Mouse (Mus musculus): Measurements from ENCODE around the gene Lhfp. TPM values are rescaled to one million over a fixed set of nuclear protein-coding genes. Genes with fewer than 3 reads are reported as not detected.

The Lhfp gene
- polyA plus RNA-seq, 1 experiment from 2014 or later = 50.1 TPM

DNA sequence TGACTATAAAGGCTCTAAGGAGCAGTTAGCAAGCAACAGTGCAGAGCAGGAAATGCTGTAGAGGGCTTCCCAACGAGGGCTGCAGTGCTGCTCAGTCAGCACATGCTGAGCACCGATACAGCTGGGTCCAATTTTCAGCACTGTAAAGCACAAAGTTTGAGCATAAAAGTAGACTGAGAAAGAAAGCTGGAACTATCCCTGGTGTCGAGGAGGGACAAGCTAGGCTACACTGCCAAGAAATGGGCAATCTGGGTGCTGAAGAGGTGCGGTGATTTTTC lies 24.7 kb downstream of the Lhfp start:
- WGBS = 77% methylated on average over 4 of the region's 4 CpGs

GRCm38 (mm10) chr3:53068399-53068798 lies 27.1 kb downstream of the Lhfp start:
- no peak overlapping the region for H3K27ac ChIP-seq (ENCODE audit: low read depth, low read length)
- no peak for DNase-seq (ENCODE audit: low spot score)
- no peak overlapping the region for H3K4me2 ChIP-seq (ENCODE audit: low read depth)
- no peaks in the 10 kb centered on the region for H3K9me3 ChIP-seq (ENCODE audit: control insufficient read depth, low read length)
- H3K9ac ChIP-seq (ENCODE audit: low read length) = no peak overlapping the region
- no peak for ATAC-seq (ENCODE audit: insufficient read depth, low FRiP score, low TSS enrichment)
- no peak overlapping the region for H3K4me3 ChIP-seq (ENCODE audit: low read depth, low read length)
- H3K27me3 ChIP-seq (ENCODE audit: control insufficient read depth, insufficient read depth, low read length) = no peaks in the 10 kb centered on the region
- 96% methylated on average over 5 of the region's 5 CpGs for WGBS
- no peaks in the 10 kb centered on the region for H3K4me1 ChIP-seq (ENCODE audit: control insufficient read depth, insufficient read depth, low read length)
- H3K36me3 ChIP-seq (ENCODE audit: control insufficient read depth, insufficient read depth, low read length) = no peaks in the 10 kb centered on the region

More for the DNA sequence above, 24.7 kb downstream of the Lhfp start:
- Histone ChIP-seq H3K36me3 (ENCODE audit: control insufficient read depth, insufficient read depth, low read length) (no peaks in the 10 kb centered on the region), H3K9me3 (ENCODE audit: control insufficient read depth, low read length) (no peaks in the 10 kb centered on the region), H3K27ac (ENCODE audit: low read depth, low read length) (no peak overlapping the region), H3K4me3 (ENCODE audit: low read depth, low read length) (no peak overlapping the region), H3K4me1 (ENCODE audit: control insufficient read depth, insufficient read depth, low read length) (no peaks in the 10 kb centered on the region), H3K27me3 (ENCODE audit: control insufficient read depth, insufficient read depth, low read length) (no peaks in the 10 kb centered on the region), H3K9ac (ENCODE audit: low read length) (no peak overlapping the region), H3K4me2 (ENCODE audit: low read depth) (no peak overlapping the region)
- no peak for DNase-seq (ENCODE audit: low spot score)
- ATAC-seq (ENCODE audit: insufficient read depth, low FRiP score, low TSS enrichment) = no peak

GRCm38 (mm10) chr3:53074264-53074663 lies 32.9 kb downstream of the Lhfp start:
- ATAC-seq (ENCODE audit: insufficient read depth, low FRiP score, low TSS enrichment) (no peak), DNase-seq (ENCODE audit: low spot score) (no peak)
- WGBS = 95% methylated on average over 4 of the region's 4 CpGs

DNA sequence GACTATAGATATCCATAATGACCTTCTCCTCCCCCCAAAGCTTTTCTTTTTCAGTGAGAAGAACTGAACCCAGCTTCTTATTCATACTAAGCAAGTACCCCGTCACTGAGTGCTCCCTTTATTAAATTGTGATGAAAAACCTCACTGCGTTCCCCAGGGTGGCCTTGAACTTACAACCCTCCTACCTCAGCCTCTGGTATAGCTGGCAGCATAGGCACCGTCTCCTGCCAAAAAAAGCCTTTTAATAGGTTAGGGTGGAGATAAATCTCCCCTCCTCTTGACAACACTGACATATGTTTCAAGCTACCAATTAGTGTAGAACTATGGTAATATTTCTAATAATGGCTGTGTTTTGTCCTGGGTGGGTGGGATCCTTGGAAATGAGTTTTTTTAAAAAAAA lies 33.4 kb downstream of the Lhfp start:
- DNase-seq (ENCODE audit: low spot score) = no peak
- Histone ChIP-seq H3K4me3 (ENCODE audit: low read depth, low read length) (no peak overlapping the region), H3K9me3 (ENCODE audit: control insufficient read depth, low read length) (no peaks in the 10 kb centered on the region), H3K27me3 (ENCODE audit: control insufficient read depth, insufficient read depth, low read length) (no peaks in the 10 kb centered on the region), H3K4me1 (ENCODE audit: control insufficient read depth, insufficient read depth, low read length) (no peaks in the 10 kb centered on the region), H3K9ac (ENCODE audit: low read length) (no peak overlapping the region), H3K4me2 (ENCODE audit: low read depth) (no peak overlapping the region), H3K27ac (ENCODE audit: low read depth, low read length) (no peak overlapping the region), H3K36me3 (ENCODE audit: control insufficient read depth, insufficient read depth, low read length) (no peaks in the 10 kb centered on the region)
- ATAC-seq (ENCODE audit: insufficient read depth, low FRiP score, low TSS enrichment) = no peak
- WGBS = 92% methylated on average over 3 of the region's 3 CpGs

More at GRCm38 (mm10) chr3:53074264-53074663, 32.9 kb downstream of the Lhfp start:
- Histone ChIP-seq H3K4me1 (ENCODE audit: control insufficient read depth, insufficient read depth, low read length) (no peaks in the 10 kb centered on the region), H3K27me3 (ENCODE audit: control insufficient read depth, insufficient read depth, low read length) (no peaks in the 10 kb centered on the region), H3K27ac (ENCODE audit: low read depth, low read length) (no peak overlapping the region), H3K4me2 (ENCODE audit: low read depth) (no peak overlapping the region), H3K36me3 (ENCODE audit: control insufficient read depth, insufficient read depth, low read length) (no peaks in the 10 kb centered on the region), H3K9me3 (ENCODE audit: control insufficient read depth, low read length) (no peaks in the 10 kb centered on the region), H3K4me3 (ENCODE audit: low read depth, low read length) (no peak overlapping the region), H3K9ac (ENCODE audit: low read length) (no peak overlapping the region)

DNA sequence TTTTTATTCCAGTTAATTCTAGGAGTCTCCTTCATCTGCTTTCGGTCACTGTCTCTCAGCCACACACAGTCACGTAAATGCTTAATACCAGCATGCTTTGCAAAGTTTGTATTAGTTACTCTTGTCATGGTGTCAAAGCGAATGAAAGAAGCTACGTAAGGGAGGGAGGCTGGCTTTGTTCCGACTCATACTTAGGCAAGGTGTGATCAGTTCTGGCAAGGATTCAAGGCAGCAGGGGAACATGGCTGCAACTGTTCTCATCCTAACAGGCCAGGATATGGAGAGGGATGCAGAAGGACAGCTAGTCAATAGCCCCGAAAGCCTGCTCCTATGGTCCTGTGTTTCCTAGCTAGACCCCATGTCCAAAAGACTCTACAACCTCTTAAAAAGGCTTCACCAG lies 39.0 kb downstream of the Lhfp start:
- no peaks in the 10 kb centered on the region for H3K36me3 ChIP-seq (ENCODE audit: control insufficient read depth, insufficient read depth, low read length)
- H3K27me3 ChIP-seq (ENCODE audit: control insufficient read depth, insufficient read depth, low read length) = no peaks in the 10 kb centered on the region
- H3K27ac ChIP-seq (ENCODE audit: low read depth, low read length) = no peak overlapping the region
- no peaks in the 10 kb centered on the region for H3K4me1 ChIP-seq (ENCODE audit: control insufficient read depth, insufficient read depth, low read length)
- H3K4me3 ChIP-seq (ENCODE audit: low read depth, low read length) = no peak overlapping the region
- H3K9me3 ChIP-seq (ENCODE audit: control insufficient read depth, low read length) = no peaks in the 10 kb centered on the region
- 95% methylated on average over 6 of the region's 6 CpGs for WGBS
- no peak overlapping the region for H3K4me2 ChIP-seq (ENCODE audit: low read depth)
- DNase-seq (ENCODE audit: low spot score) (no peak), ATAC-seq (ENCODE audit: insufficient read depth, low FRiP score, low TSS enrichment) (no peak)
- H3K9ac ChIP-seq (ENCODE audit: low read length) = no peak overlapping the region

DNA sequence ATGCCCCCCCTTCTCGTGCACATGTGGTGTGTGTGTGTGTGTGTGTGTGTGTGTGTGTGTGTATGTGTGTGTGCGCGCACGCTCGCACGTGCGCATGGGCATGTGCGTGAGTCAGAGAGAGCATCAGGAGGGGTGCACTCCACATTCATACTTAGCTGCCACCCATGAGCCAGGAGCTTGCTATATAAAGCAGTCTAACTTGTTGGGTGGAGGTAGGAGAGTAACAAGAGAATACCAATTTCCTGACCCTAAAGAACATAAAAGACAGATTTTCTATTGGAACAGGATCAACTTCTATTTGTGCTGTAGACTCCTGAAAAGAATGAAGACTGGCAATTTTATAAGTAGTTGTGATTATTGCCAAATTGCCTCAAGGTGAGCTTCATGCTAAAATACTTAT lies 39.4 kb downstream of the Lhfp start:
- H3K36me3 ChIP-seq (ENCODE audit: control insufficient read depth, insufficient read depth, low read length) = no peaks in the 10 kb centered on the region
- no peak overlapping the region for H3K27ac ChIP-seq (ENCODE audit: low read depth, low read length)
- H3K9ac ChIP-seq (ENCODE audit: low read length) = no peak overlapping the region
- no peaks in the 10 kb centered on the region for H3K27me3 ChIP-seq (ENCODE audit: control insufficient read depth, insufficient read depth, low read length)
- 93% methylated on average over 8 of the region's 8 CpGs for WGBS
- no peaks in the 10 kb centered on the region for H3K4me1 ChIP-seq (ENCODE audit: control insufficient read depth, insufficient read depth, low read length)
- no peak overlapping the region for H3K4me2 ChIP-seq (ENCODE audit: low read depth)
- DNase-seq (ENCODE audit: low spot score) (no peak), ATAC-seq (ENCODE audit: insufficient read depth, low FRiP score, low TSS enrichment) (no peak)
- H3K9me3 ChIP-seq (ENCODE audit: control insufficient read depth, low read length) = no peaks in the 10 kb centered on the region
- no peak overlapping the region for H3K4me3 ChIP-seq (ENCODE audit: low read depth, low read length)

- 86% methylated on average over 5 of the region's 5 CpGs for WGBS
- ATAC-seq (ENCODE audit: insufficient read depth, low FRiP score, low TSS enrichment) = no peak
- H3K27me3 ChIP-seq (ENCODE audit: control insufficient read depth, insufficient read depth, low read length) = no peaks in the 10 kb centered on the region
- no peak for DNase-seq (ENCODE audit: low spot score)
- H3K9ac ChIP-seq (ENCODE audit: low read length) = no peak overlapping the region
- no peaks in the 10 kb centered on the region for H3K36me3 ChIP-seq (ENCODE audit: control insufficient read depth, insufficient read depth, low read length)
- peaks cover 3% of the 10 kb centered on the region; the same call in 1 of the 2 replicates for H3K4me1 ChIP-seq (ENCODE audit: control insufficient read depth, insufficient read depth, low read length)
- H3K27ac ChIP-seq (ENCODE audit: low read depth, low read length) = no peak overlapping the region
- H3K4me2 ChIP-seq (ENCODE audit: low read depth) = no peak overlapping the region
- H3K4me3 ChIP-seq (ENCODE audit: low read depth, low read length) = no peak overlapping the region
- H3K9me3 ChIP-seq (ENCODE audit: control insufficient read depth, low read length) = no peaks in the 10 kb centered on the region
Observed at GRCm38 (mm10) chr3:53083717-53084116, 42.4 kb downstream of the Lhfp start.

DNA sequence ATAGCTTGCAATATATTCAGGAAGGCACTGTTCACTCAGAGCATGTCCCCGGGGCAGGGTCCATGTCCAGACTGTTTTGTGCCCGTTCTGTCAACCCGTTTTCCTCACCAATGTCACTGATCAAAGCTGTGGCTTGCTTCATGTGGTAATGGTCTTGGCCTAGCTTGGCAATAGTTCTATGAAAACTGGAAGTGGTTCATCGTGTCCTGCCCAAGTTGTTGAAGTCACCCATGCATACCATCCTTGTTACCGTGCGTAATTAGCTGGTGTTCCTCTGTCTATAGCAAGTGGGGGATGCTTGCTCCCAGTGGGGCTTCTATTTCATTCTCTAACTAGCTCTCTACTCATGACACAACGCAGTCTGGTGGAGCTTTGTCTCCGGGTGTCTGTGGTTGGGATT lies 43.5 kb downstream of the Lhfp start:
- Histone ChIP-seq H3K4me1 (ENCODE audit: control insufficient read depth, insufficient read depth, low read length) (peaks cover 3% of the 10 kb centered on the region; the same call in 1 of the 2 replicates), H3K4me2 (ENCODE audit: low read depth) (no peak overlapping the region), H3K9ac (ENCODE audit: low read length) (no peak overlapping the region), H3K36me3 (ENCODE audit: control insufficient read depth, insufficient read depth, low read length) (no peaks in the 10 kb centered on the region), H3K27me3 (ENCODE audit: control insufficient read depth, insufficient read depth, low read length) (no peaks in the 10 kb centered on the region), H3K4me3 (ENCODE audit: low read depth, low read length) (no peak overlapping the region), H3K9me3 (ENCODE audit: control insufficient read depth, low read length) (no peaks in the 10 kb centered on the region), H3K27ac (ENCODE audit: low read depth, low read length) (no peak overlapping the region)
- DNase-seq (ENCODE audit: low spot score) = no peak
- no peak for ATAC-seq (ENCODE audit: insufficient read depth, low FRiP score, low TSS enrichment)
- WGBS = 93% methylated on average over 8 of the region's 8 CpGs

DNA sequence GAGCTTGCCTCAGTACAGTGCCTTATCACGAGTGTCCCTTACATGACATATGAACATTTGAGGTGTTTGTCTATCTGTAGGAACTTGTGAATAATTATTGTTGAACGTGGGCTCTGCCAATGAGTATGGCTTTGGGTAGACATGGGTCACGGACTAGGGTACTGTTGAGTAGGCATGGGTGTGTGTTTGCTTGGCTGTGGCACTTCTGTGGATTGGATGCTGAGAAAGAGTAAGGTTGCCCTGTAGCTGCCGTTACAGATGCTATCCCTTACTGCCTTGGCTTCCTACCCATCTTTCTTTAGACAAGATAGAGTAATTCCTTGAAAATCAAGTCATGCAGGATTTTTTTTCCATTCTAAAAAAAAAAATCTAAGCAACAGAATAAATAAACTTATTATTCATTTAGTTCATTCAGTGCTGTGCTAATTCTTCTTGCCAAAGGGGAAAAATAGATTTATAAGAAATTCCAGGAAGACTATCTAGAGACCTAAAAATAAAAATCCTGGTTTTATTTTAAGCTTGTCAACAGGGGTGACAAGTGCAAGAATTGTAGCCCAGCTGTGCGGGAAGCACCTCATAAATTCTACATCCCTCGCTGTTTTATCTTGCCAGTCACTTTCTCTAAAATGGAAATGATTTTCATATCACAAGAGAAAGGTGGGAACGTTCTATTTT lies 45.3 kb downstream of the Lhfp start:
- Histone ChIP-seq H3K4me3 (ENCODE audit: low read depth, low read length) (no peak overlapping the region), H3K4me2 (ENCODE audit: low read depth) (no peak overlapping the region), H3K27ac (ENCODE audit: low read depth, low read length) (no peak overlapping the region), H3K36me3 (ENCODE audit: control insufficient read depth, insufficient read depth, low read length) (no peaks in the 10 kb centered on the region), H3K4me1 (ENCODE audit: control insufficient read depth, insufficient read depth, low read length) (peaks cover 3% of the 10 kb centered on the region; the same call in 1 of the 2 replicates), H3K9me3 (ENCODE audit: control insufficient read depth, low read length) (no peaks in the 10 kb centered on the region), H3K9ac (ENCODE audit: low read length) (no peak overlapping the region), H3K27me3 (ENCODE audit: control insufficient read depth, insufficient read depth, low read length) (no peaks in the 10 kb centered on the region)
- DNase-seq (ENCODE audit: low spot score) (no peak), ATAC-seq (ENCODE audit: insufficient read depth, low FRiP score, low TSS enrichment) (no peak)
- WGBS = 77% methylated on average over 7 of the region's 7 CpGs

Data from neural tube, embryonic 11.5 days (tissue).